Mouse (Mus musculus) gastrocnemius, postnatal 14 days (tissue): ENCODE measurements at regions not wholly inside any gene's neighbourhood (a gene's known extent, or its start where the extent isn't known, plus 50 kb on each side); places are given as distances from the start of the nearest gene placed in this dataset.

ENCODE experiments used
- DNase-seq: peaks from one replicate; pipeline ENCODE4 v3.0.0; 2021; ENCODE audit warnings: mixed read lengths
- intact Hi-C: fragments of 180-260 bp; cut with DNase I; formaldehyde crosslinking; loops from one replicate; pipeline ENCODE4 v1.15.1; 2025; ENCODE audit warnings: low total_unique reads

GRCm38 (mm10) chr10:9227361-9227760, 341.5 kb upstream of the Sash1 start:
- DNase-seq: no peak
- intact Hi-C loops: no loop called here

- DNase-seq: no peak
- intact Hi-C loops: no loop called here
Observed at GRCm38 (mm10) chr10:9210646-9211045, 324.8 kb upstream of the Sash1 start.

GRCm38 (mm10) chr10:9204096-9204495, 318.2 kb upstream of the Sash1 start:
- intact Hi-C loops: no loop called here
- no peak for DNase-seq

GRCm38 (mm10) chr10:9203323-9203722, 317.5 kb upstream of the Sash1 start:
- DNase-seq: no peak
- intact Hi-C loops: no loop called here

GRCm38 (mm10) chr10:9202922-9203321, 317.1 kb upstream of the Sash1 start:
- intact Hi-C loops: no loop called here
- no peak for DNase-seq

GRCm38 (mm10) chr10:9174997-9175396, 289.1 kb upstream of the Sash1 start:
- no peak for DNase-seq
- intact Hi-C loops: no loop called here

GRCm38 (mm10) chr10:9173509-9173908, 287.6 kb upstream of the Sash1 start:
- intact Hi-C loops: no loop called here
- no peak for DNase-seq

- intact Hi-C loops: no loop called here
- DNase-seq: no peak
Observed at GRCm38 (mm10) chr10:9168725-9169124, 282.9 kb upstream of the Sash1 start.

- no peak for DNase-seq
- intact Hi-C loops: no loop called here
Observed at GRCm38 (mm10) chr10:9166017-9166416, 280.1 kb upstream of the Sash1 start.

- intact Hi-C loops: no loop called here
- DNase-seq: no peak
Observed at GRCm38 (mm10) chr10:9165598-9165997, 279.7 kb upstream of the Sash1 start.

- intact Hi-C loops: no loop called here
- no peak for DNase-seq
Observed at GRCm38 (mm10) chr10:9164333-9164732, 278.5 kb upstream of the Sash1 start.

- DNase-seq: no peak
- intact Hi-C loops: no loop called here
Observed at GRCm38 (mm10) chr10:9161597-9161996, 275.7 kb upstream of the Sash1 start.

- intact Hi-C loops: no loop called here
- no peak for DNase-seq
Observed at GRCm38 (mm10) chr10:9157299-9158215, 271.7 kb upstream of the Sash1 start.

- no peak for DNase-seq
- intact Hi-C loops: no loop called here
Observed at GRCm38 (mm10) chr10:9136099-9136498, 250.2 kb upstream of the Sash1 start.

- intact Hi-C loops: no loop called here
- no peak for DNase-seq
Observed at GRCm38 (mm10) chr10:9134293-9135021, 248.6 kb upstream of the Sash1 start.

GRCm38 (mm10) chr10:9130061-9130460, 244.2 kb upstream of the Sash1 start:
- no peak for DNase-seq
- intact Hi-C loops: no loop called here

- intact Hi-C loops: no loop called here
- DNase-seq: no peak
Observed at GRCm38 (mm10) chr10:9119249-9119648, 233.4 kb upstream of the Sash1 start.

- intact Hi-C loops: no loop called here
- no peak for DNase-seq
Observed at GRCm38 (mm10) chr10:9117648-9118551, 232.0 kb upstream of the Sash1 start.

- no peak for DNase-seq
- intact Hi-C loops: no loop called here
Observed at GRCm38 (mm10) chr10:9117134-9117533, 231.3 kb upstream of the Sash1 start.

GRCm38 (mm10) chr10:9113706-9114105, 227.8 kb upstream of the Sash1 start:
- intact Hi-C loops: no loop called here

More at GRCm38 (mm10) chr10:9113706-9114105, 227.8 kb upstream of the Sash1 start:
- DNase-seq: no peak
